Mouse (Mus musculus) forebrain, embryonic 12.5 days (tissue): ENCODE results near the gene Ptprn2. TPM values are rescaled to one million over a fixed set of nuclear protein-coding genes. Genes with fewer than 3 reads are reported as not detected.

ENCODE experiments used
- ATAC-seq: fragments of 200-750 bp; cut with Nextera tagmentation; 2 replicates; pipeline ENCODE4 v1.8.0; 2017; ENCODE audit warnings: moderate TSS enrichment; ENCODE audit not compliant: low FRiP score
- H3K27ac ChIP-seq: fragments of 300-500 bp; sonication (generic); 2 replicates; pipeline ENCODE4 v1.5.1; 2016; ENCODE audit warnings: mild to moderate bottlenecking
- H3K27me3 ChIP-seq: fragments of 300-500 bp; sonication (generic); 2 replicates; pipeline ENCODE4 v1.6.1; 2016; ENCODE audit warnings: mild to moderate bottlenecking
- H3K36me3 ChIP-seq: fragments of 300-500 bp; sonication (generic); replicated peaks from 2 replicates; pipeline ENCODE4 v1.6.1; 2016; ENCODE audit warnings: mild to moderate bottlenecking
- H3K4me1 ChIP-seq: fragments of 300-500 bp; sonication (generic); 2 replicates; pipeline ENCODE4 v1.6.1; 2016
- H3K4me2 ChIP-seq: fragments of 300-500 bp; sonication (generic); 2 replicates; pipeline ENCODE4 v1.6.1; 2016; ENCODE audit warnings: mild to moderate bottlenecking, moderate library complexity
- H3K4me3 ChIP-seq: fragments of 300-500 bp; sonication (generic); replicated peaks from 2 replicates; pipeline ENCODE4 v1.5.1; 2016; ENCODE audit warnings: mild to moderate bottlenecking
- H3K9ac ChIP-seq: fragments of 300-500 bp; sonication (generic); 2 replicates; pipeline ENCODE4 v1.6.1; 2016; ENCODE audit warnings: mild to moderate bottlenecking
- H3K9me3 ChIP-seq: fragments of 300-500 bp; sonication (generic); 2 replicates; pipeline ENCODE4 v1.6.1; 2016
- WGBS: fragments of 180-500 bp; shearing (Covaris S2); methylation state at CpG from one replicate; pipeline ENCODE4 v1.1.7; 2016; 5-methylcytosine and 5-hydroxymethylcytosine counted together
- polyA plus RNA-seq: library from polyadenylated mRNA; unstranded; fragments of >200 nt; fragmentation: Nextera tagmentation; extraction: Ambion mirVana; gene quantifications from 2 replicates; pipeline ENCODE4 v1.2.1, GENCODE M21; 2016

Ptprn2 gene
- polyA plus RNA-seq, result 7.8 and 8.8 TPM in 2 replicates

DNA sequence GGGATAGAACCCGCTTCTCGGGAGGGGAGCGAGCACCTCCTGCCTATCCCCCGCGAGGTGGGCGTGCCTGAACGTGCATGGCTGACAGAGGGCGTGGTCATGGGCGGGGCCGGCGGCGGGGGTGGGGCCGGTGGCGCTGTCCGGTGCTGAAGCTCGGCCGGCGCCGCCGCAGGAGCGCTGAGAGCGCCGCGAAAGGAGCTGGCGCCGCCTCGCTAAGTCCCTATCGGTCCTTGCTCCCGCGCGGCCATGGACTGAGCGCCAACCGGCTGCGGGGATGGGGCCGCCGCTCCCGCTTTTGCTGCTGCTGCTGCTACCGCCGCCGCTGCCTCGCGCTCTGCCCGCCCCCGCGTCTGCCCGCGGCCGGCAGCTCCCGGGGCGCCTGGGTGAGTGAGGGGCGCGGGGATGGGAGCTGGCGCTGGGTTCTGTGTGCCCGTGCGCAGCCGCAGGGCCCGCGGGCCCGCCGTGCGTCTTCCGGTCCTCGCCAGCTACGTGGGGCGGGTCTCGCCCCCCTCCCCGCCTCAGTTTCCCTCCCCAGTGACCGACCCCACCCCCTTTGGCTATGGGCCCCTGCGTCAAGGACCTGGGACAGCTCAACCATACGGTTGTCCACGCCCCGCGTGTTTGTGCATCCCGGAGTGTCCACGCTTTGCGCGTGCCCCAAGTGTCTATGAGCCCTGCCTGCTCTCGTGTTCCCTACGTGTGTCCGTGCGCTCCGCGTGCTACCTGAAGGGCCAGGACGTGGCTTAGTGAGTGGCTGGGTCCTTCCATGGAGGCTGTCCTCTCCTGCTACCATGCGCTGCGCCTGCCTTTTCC lies at the start of gene Ptprn2:
Gene Ptprn2, plus strand, starts transcription at position 130 of the 813 bp plus-strand sequence.
- Histone ChIP-seq H3K4me2 (peak within 1 kb of the TSS; percentile 95), H3K4me3 (peak within 1 kb of the TSS; percentile 74), H3K27me3 (peaks cover 29% of the 10 kb centered on the region), H3K36me3 (no peaks in the 10 kb centered on the region), H3K9ac (peak within 1 kb of the TSS; percentile 66), H3K9me3 (no peaks in the 10 kb centered on the region), H3K27ac (peak within 1 kb of the TSS; percentile 85), H3K4me1 (peaks cover 17% of the 10 kb centered on the region)
- ATAC-seq, result peak; percentile 94
- WGBS, result under 1% methylated on average over 70 of the region's 86 CpGs

DNA sequence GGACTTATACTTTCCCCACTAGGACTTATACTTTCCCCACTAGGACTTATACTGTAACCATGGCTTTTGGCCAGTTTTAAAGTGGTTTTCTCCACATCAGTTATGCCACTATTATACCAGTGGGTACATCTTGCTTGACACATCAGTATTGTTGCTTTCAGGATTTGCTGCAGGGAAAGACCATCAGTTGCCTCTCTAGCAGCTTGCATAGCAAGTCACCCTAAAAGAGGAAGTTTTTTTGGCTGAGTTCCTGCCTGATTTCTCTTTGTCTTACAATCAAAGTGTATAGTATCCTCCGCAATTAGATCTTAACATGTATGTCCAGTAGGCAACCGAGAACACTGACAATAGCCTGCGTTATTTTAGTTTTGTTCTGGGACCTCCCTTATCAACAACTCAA lies 49.4 kb upstream of the Ptprn2 start:
- H3K36me3 ChIP-seq, result peaks cover 53% of the 10 kb centered on the region
- 89% methylated on average over 3 of the region's 3 CpGs for WGBS

DNA sequence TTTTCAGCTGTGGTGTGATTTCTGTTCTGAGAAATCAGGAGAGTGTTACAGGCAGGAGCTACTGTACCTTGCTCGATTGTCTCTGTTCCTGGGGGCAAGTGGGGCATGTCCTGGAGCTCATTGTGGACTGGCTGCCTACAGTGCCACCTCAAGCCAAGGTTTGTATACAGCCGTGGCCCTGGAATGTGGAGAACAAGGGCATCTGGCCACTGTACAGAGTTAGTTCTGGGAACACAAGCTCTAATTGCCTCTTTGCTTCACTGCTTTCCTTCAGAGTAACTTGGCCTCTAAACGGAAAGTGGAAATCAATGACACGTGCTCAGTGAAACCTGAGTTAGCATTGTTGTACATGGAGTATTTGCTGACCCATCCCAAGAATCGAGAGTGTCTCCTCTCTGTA lies 46.9 kb upstream of the Ptprn2 start:
- no peak overlapping the region for H3K4me3 ChIP-seq
- H3K9ac ChIP-seq, result no peak overlapping the region
- H3K4me2 ChIP-seq, result no peak overlapping the region
- H3K27ac ChIP-seq, result no peak overlapping the region
- H3K9me3 ChIP-seq, result no peaks in the 10 kb centered on the region
- H3K4me1 ChIP-seq, result no peaks in the 10 kb centered on the region
- WGBS, result 93% methylated on average over 5 of the region's 5 CpGs
- H3K27me3 ChIP-seq, result no peaks in the 10 kb centered on the region
- H3K36me3 ChIP-seq, result peaks cover 52% of the 10 kb centered on the region
- no peak for ATAC-seq

More for the DNA sequence above, 49.4 kb upstream of the Ptprn2 start:
- no peaks in the 10 kb centered on the region for H3K27me3 ChIP-seq
- no peaks in the 10 kb centered on the region for H3K9me3 ChIP-seq
- no peak for ATAC-seq
- H3K4me1 ChIP-seq, result no peaks in the 10 kb centered on the region
- H3K4me2 ChIP-seq, result no peak overlapping the region
- no peak overlapping the region for H3K4me3 ChIP-seq
- H3K9ac ChIP-seq, result no peak overlapping the region
- no peak overlapping the region for H3K27ac ChIP-seq

DNA sequence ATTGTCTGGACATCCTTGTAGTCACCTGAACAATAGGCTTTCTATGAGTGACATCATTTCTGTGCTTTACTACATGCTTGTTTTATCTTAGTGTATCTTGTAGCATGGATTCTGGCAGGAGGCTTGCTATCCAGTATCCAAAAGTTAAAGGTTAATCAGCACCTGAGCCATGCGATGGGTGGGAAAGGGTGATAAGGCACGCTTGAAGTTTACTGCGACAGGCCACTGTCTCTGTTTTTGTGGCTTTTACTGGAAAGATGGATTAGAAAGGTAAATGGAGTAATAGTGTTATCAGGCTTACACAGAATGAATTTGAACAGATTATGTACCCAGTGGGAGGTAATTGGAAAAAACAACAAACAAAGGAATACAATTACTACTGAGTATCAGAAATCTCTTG lies 43.3 kb upstream of the Ptprn2 start:
- H3K27me3 ChIP-seq, result no peaks in the 10 kb centered on the region
- H3K4me1 ChIP-seq, result no peaks in the 10 kb centered on the region
- WGBS, result 94% methylated on average over 3 of the region's 3 CpGs
- no peak overlapping the region for H3K4me3 ChIP-seq
- H3K9me3 ChIP-seq, result no peaks in the 10 kb centered on the region
- H3K4me2 ChIP-seq, result no peak overlapping the region
- H3K27ac ChIP-seq, result no peak overlapping the region
- ATAC-seq, result no peak
- H3K9ac ChIP-seq, result no peak overlapping the region
- H3K36me3 ChIP-seq, result peaks cover 66% of the 10 kb centered on the region

DNA sequence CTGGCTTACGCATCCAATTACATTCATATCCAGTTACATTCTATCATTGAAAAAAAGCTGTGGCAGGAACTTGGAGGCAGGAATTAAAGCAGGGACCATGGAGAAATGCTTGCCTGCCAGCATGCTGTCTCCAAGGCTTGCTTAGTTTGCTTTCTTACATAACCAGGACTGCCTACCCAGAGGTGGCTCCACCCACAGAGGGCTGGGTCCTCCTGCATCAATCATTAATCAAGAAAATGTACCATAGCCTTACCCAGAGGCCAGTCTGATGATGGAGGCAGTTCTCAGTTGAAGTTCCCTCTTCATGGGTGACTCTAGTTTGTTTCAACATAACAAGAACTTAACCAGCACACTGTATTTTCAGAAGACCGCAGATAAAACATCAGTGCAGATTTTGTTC lies 36.0 kb upstream of the Ptprn2 start:
- no peak overlapping the region for H3K4me3 ChIP-seq
- H3K27me3 ChIP-seq, result no peaks in the 10 kb centered on the region
- H3K9ac ChIP-seq, result no peak overlapping the region
- no peaks in the 10 kb centered on the region for H3K9me3 ChIP-seq
- H3K27ac ChIP-seq, result no peak overlapping the region
- 98% methylated on average over 2 of the region's 2 CpGs for WGBS
- H3K4me1 ChIP-seq, result no peaks in the 10 kb centered on the region
- no peak overlapping the region for H3K4me2 ChIP-seq
- H3K36me3 ChIP-seq, result peaks cover 58% of the 10 kb centered on the region
- no peak for ATAC-seq

DNA sequence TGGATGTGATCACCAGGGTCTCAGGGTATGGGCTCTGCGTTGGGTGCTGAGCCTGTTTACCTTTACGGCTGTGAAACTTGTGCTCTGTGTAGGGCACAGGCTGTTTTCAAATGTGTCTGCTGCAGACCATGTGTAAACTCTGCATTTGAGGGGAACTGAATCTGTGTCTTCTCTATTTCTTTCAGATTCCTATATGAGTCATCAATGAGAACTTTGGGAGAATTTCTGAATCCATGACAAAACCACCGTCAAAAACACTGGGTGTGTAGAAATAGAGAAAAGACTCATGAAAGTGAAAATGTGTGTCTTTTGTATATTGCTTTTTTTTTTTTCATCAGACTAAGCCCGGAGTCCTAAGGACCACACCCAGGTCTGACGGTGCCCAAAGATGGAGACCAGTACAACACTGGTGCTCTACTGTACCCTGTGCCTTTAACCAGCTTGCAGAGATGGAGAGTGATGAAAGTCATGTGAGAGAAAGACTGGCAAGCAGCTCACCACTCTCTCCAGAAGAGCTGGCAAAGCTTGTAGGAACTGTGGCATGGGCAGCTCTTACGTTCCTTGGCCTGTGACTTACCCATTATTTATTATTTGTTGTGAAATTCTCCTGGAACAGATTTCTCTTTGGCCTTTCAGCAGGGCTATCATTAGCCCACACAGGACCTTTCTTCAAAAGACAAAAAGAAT lies 25.0 kb upstream of the Ptprn2 start:
- Histone ChIP-seq H3K27me3 (no peaks in the 10 kb centered on the region), H3K4me1 (no peaks in the 10 kb centered on the region), H3K27ac (no peak overlapping the region), H3K4me2 (no peak overlapping the region), H3K36me3 (peaks cover 32% of the 10 kb centered on the region), H3K9me3 (no peaks in the 10 kb centered on the region), H3K4me3 (no peak overlapping the region), H3K9ac (no peak overlapping the region)
- WGBS, result 96% methylated on average over 6 of the region's 6 CpGs
- no peak for ATAC-seq

DNA sequence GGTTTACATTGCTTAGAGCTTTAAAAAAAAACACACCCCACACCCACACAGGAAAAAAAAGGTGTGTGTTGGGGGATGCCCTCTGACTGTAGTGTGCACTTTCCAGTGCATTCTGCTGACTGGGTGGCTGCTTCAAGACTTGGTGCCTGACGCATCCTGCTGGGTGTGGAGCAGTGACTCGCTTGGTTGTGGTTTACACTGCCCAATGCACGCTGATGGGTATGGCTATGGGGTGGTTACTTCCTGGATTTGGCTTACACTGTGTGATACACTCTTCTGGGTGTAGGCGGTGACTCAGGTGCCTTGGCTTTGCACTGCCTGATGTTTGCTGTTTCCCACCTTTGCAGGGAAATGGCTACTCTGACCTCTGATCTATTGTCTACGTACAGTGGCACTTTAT lies 18.5 kb upstream of the Ptprn2 start:
- H3K36me3 ChIP-seq, result peaks cover 9% of the 10 kb centered on the region; the same call in 1 of the 2 replicates
- 95% methylated on average over 5 of the region's 5 CpGs for WGBS
- no peak overlapping the region for H3K4me3 ChIP-seq
- no peaks in the 10 kb centered on the region for H3K4me1 ChIP-seq
- H3K9me3 ChIP-seq, result no peaks in the 10 kb centered on the region
- no peak overlapping the region for H3K4me2 ChIP-seq
- no peak overlapping the region for H3K27ac ChIP-seq
- ATAC-seq, result no peak
- no peaks in the 10 kb centered on the region for H3K27me3 ChIP-seq
- H3K9ac ChIP-seq, result no peak overlapping the region

DNA sequence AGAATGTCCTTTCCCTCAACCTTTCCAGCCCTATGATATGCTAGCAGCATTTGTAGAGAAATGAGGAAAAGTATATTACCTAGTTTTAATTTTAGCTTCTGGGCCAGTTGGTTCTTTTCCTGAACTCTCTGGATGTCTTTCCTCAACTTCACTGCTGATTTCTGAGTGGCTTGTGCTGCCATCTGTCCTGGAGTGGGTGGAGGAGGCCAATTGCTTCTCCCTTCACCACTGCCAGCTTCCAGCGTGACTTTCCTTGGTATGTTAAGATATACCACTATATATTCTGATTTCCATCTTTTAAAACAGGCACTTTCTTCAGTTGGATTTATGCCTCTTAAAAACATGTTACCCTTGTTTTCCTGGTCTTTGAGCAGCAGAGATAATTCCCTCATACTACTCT lies 17.2 kb upstream of the Ptprn2 start:
- H3K9me3 ChIP-seq, result no peaks in the 10 kb centered on the region
- H3K27me3 ChIP-seq, result no peaks in the 10 kb centered on the region
- H3K4me3 ChIP-seq, result no peak overlapping the region
- no peak overlapping the region for H3K27ac ChIP-seq
- WGBS, result 84% methylated on average over 1 of the region's 1 CpGs
- H3K4me1 ChIP-seq, result no peaks in the 10 kb centered on the region
- no peak overlapping the region for H3K9ac ChIP-seq
- H3K36me3 ChIP-seq, result peaks cover 9% of the 10 kb centered on the region; the same call in 1 of the 2 replicates
- no peak overlapping the region for H3K4me2 ChIP-seq
- ATAC-seq, result no peak

DNA sequence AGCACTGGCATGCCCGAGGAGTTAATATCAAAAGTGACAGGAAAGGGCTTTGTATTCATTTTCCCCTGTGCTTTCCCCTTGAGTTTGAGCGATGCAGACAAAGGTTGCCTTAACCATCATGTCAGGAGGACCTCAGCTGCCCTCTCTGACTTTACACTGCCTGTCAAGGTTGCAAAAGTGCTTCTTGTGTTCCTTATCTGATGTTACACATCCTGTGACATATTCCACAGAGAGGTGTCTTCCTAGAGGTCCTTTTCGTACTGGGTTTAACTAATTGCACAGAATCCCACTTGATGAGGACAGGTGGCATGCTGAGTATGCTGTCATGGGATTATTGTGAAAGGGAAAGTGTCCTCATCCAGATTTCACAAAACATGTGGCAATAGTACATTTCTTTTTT lies 16.4 kb upstream of the Ptprn2 start:
- H3K36me3 ChIP-seq, result peaks cover 9% of the 10 kb centered on the region; the same call in 1 of the 2 replicates
- 86% methylated on average over 3 of the region's 3 CpGs for WGBS
- no peak overlapping the region for H3K4me3 ChIP-seq
- no peak overlapping the region for H3K4me2 ChIP-seq
- no peaks in the 10 kb centered on the region for H3K9me3 ChIP-seq
- no peak overlapping the region for H3K9ac ChIP-seq
- no peaks in the 10 kb centered on the region for H3K27me3 ChIP-seq
- no peak for ATAC-seq
- H3K4me1 ChIP-seq, result no peaks in the 10 kb centered on the region
- H3K27ac ChIP-seq, result no peak overlapping the region

DNA sequence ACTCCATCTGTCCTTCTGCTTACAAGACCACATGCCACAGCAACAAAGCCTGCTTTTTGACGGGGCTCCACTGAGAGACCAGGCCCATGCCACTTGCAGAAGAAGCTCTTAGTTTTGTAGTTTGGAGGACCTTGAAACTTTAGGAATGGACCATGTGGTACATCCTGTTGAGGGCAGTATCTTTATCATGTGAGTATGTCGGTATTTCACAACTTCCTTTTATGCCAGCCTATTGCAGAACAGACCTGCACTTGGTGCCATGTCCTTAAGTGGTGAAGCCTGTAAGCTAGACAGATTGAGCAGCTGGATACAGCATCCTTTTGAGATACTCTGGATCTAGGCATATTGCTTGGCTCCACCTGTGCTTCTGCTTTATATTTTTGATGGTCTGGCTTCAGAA lies 12.3 kb upstream of the Ptprn2 start:
- H3K27me3 ChIP-seq, result no peaks in the 10 kb centered on the region
- no peak for ATAC-seq
- H3K4me3 ChIP-seq, result no peak overlapping the region
- H3K4me1 ChIP-seq, result no peaks in the 10 kb centered on the region
- H3K36me3 ChIP-seq, result no peaks in the 10 kb centered on the region
- H3K9me3 ChIP-seq, result no peaks in the 10 kb centered on the region
- WGBS, result 91% methylated on average over 2 of the region's 2 CpGs
- H3K9ac ChIP-seq, result no peak overlapping the region
- H3K27ac ChIP-seq, result no peak overlapping the region
- no peak overlapping the region for H3K4me2 ChIP-seq

DNA sequence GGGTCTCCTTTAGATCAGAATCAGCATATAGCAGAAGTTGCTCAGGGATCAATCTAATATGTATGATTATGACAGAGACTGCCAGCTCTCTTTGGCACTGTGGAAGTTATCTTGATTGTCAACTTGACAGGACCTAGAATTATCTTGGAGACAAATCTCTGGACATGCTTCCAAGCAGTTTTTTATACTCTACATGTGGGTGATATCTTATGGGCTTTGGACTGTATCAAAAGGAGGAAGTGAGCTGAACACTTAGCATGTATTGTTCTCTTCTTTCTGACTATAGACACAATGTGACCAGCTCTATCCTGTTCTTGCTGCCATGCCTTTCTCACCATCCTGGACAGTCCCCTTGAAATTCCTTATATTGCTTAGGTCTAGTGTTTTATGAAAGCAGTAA lies 11.8 kb upstream of the Ptprn2 start:
- H3K27me3 ChIP-seq, result no peaks in the 10 kb centered on the region
- H3K9ac ChIP-seq, result no peak overlapping the region
- ATAC-seq, result no peak
- H3K4me3 ChIP-seq, result no peak overlapping the region
- no peak overlapping the region for H3K27ac ChIP-seq
- H3K9me3 ChIP-seq, result no peaks in the 10 kb centered on the region
- H3K4me1 ChIP-seq, result no peaks in the 10 kb centered on the region
- no peak overlapping the region for H3K4me2 ChIP-seq
- no peaks in the 10 kb centered on the region for H3K36me3 ChIP-seq

DNA sequence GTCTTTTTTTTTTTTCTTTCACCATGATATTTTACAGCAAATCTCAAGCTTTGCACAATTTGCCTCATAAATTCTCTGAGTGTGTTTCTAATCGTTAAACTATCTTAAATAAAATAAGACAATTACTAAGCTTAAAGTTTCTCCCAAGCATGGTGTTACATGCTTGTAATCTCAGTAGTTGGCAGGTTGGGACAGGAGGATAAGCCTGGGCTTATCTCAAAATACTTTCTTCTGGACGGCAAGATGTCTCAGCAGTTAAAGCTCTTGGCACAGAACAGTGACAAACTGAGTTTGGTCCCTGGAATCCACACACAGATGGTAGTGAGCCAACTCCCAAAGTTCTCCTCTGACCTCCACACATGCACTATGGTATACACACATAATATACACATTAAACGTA lies 10.8 kb upstream of the Ptprn2 start:
- ATAC-seq, result no peak
- 88% methylated on average over 3 of the region's 3 CpGs for WGBS

DNA sequence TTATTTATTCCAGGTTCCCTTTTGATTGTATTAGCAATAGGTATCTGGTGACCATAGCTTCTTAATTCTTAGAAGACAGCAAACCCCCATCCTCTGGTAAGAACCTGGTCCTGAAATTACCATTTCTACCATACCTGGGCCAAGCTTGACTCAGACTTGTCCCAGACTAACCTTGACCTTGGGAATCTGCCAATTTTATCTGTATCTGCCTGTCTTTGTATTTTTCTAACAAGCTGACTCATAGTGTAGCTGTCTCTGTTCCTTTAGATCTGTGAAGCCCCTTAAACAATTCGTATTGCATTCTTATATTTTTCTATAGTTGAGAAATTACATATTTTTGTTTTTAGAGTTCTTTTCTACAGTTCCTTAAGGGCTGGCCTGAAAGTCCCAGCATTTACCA lies 6.7 kb upstream of the Ptprn2 start:
- H3K4me3 ChIP-seq, result no peak overlapping the region
- H3K4me1 ChIP-seq, result peaks cover 5% of the 10 kb centered on the region; the same call in 1 of the 2 replicates
- no peak for ATAC-seq
- H3K36me3 ChIP-seq, result no peaks in the 10 kb centered on the region
- WGBS, result 78% methylated on average over 1 of the region's 1 CpGs
- no peaks in the 10 kb centered on the region for H3K9me3 ChIP-seq
- H3K27me3 ChIP-seq, result no peaks in the 10 kb centered on the region
- no peak overlapping the region for H3K27ac ChIP-seq
- H3K9ac ChIP-seq, result no peak overlapping the region
- no peak overlapping the region for H3K4me2 ChIP-seq

More for the DNA sequence above, 10.8 kb upstream of the Ptprn2 start:
- Histone ChIP-seq H3K4me3 (no peak overlapping the region), H3K4me1 (peaks cover 5% of the 10 kb centered on the region; the same call in 1 of the 2 replicates), H3K4me2 (no peak overlapping the region), H3K9me3 (no peaks in the 10 kb centered on the region), H3K36me3 (no peaks in the 10 kb centered on the region), H3K27me3 (no peaks in the 10 kb centered on the region), H3K27ac (no peak overlapping the region), H3K9ac (no peak overlapping the region)
